Mouse (Mus musculus): ENCODE measurements around the gene Ccer2.
A peak's percentile ranks its signal among the peaks of the same experiment; 100 is the strongest.

Gene Ccer2

GRCm38 (mm10) chr7:28788307-28789195, 32.6 kb downstream of the Ccer2 start, which contains the start of gene Rinl:
TSS of gene Rinl (plus strand) at chr7:28788969.
- peak in 1 of 2 experiments; percentile 35 for DNase-seq (ENCODE audit: inconsistent age in 2 of 2, low spot score in 1 of 2)

DNA sequence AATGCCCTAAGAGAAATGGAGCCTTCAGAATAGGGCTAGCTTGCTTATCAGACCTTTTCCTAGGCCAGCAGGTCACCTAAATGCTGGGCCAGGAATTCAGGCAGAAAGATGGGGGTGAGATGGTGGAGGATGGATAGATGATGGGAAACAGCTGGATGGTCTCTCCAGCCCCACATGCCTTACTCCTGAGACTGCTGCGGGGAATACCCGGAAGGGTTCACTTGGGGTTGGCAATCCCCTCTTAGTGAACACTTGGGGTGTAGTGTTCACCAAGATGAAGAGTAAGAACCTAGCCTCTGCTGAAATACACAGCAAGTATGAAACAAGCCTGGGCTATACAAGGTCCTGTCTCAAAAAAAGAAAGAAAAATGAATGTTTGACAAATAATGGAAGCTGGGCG, 33.3 kb downstream of the Ccer2 start:
- no peak for DNase-seq (ENCODE audit: inconsistent age in 2 of 2, low spot score in 1 of 2)

DNA sequence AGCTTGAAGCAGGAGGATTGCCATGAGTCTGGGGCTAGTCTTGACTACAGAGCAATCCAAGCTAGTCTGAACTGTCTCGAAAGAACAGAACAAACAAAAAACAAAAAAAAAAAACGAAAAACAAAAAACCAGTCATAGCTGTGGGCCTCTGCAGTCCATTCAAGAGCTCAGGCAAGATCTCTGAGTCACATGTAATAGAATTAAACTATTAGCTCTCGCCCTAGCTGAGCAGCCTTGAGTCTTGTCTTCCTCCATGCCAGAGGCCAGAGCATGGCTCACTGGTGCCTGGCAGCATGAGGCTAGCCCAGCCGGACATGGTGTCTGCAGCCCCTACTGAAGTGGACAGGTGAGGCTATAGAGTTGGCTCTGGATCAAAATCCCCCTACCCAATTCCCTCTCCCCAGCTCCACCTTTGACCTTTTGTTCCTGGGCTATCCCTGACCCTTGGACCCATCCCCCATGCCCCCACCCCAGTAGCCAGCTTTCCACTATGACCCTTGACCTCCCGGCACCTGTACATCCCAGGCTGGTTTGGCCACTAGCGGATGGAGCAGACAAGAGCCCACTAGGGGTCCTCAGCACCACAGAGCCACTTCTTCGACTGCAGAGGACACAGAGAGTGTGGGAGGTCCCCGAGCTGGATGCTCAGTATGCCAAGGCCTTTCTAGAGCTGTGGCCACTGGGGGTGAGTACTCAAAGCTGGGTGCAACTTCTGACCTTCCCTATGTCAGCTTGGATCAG, 34.3 kb downstream of the Ccer2 start:
- DNase-seq (ENCODE audit: inconsistent age in 2 of 2, low spot score in 1 of 2): peak in 1 of 2 experiments; percentile 59

DNA sequence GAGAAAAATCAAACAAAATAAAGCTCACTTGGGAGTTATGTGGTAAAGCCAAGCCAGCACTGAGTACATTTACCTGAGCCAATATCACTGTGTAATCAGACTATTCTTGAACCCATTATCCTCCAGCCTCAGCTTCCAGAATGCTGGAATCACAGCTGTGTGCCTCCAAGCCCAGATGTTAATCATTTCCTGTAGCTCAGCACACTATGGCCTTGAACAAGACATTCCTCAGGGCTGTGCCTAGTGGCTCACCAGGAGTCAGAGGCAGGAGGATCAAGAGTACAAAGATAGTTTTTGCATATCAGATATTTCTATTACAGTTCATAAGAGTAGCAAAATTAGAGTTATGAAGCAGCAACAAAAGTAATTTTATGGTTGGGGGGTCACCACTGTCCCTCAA, 35.7 kb downstream of the Ccer2 start:
- DNase-seq (ENCODE audit: inconsistent age in 2 of 2, low spot score in 1 of 2): peak in 1 of 2 experiments; percentile 51

GRCm38 (mm10) chr7:28792391-28793185, 36.6 kb downstream of the Ccer2 start:
- peak in 1 of 2 experiments; percentile 39 for DNase-seq (ENCODE audit: inconsistent age in 2 of 2, low spot score in 1 of 2)

- DNase-seq (ENCODE audit: inconsistent age in 2 of 2, low spot score in 1 of 2): peak in 1 of 2 experiments; percentile 67
These were observed 37.9 kb downstream of the Ccer2 start for GRCm38 (mm10) chr7:28793834-28794233.

- DNase-seq (ENCODE audit: inconsistent age in 2 of 2, low spot score in 1 of 2): no peak
These were observed 38.5 kb downstream of the Ccer2 start for GRCm38 (mm10) chr7:28794496-28794895.

DNA sequence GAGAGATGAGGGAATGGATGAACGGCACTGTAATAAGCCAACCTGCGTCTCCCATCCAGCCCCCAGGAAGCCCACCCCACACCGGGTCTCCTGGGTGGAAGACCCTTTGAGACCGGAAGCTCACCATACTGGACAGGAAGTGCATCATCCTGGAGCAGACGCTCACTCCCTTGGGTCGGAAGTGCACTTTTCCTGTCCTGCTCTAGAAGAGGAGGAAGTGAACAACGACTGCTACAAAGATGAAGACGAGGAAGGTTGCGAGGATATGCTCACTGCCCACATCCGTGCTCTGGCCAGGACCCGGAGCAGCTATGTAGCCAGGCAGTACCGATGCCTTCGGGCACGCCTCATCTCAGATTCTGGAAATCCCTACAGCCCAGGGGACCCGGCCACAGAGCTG, 39.9 kb downstream of the Ccer2 start:
- DNase-seq (ENCODE audit: inconsistent age in 2 of 2, low spot score in 1 of 2): peak in 1 of 2 experiments; percentile 61

GRCm38 (mm10) chr7:28796562-28796975, 40.6 kb downstream of the Ccer2 start:
- DNase-seq (ENCODE audit: inconsistent age in 2 of 2, low spot score in 1 of 2): peak; percentile 91 to 95

DNA sequence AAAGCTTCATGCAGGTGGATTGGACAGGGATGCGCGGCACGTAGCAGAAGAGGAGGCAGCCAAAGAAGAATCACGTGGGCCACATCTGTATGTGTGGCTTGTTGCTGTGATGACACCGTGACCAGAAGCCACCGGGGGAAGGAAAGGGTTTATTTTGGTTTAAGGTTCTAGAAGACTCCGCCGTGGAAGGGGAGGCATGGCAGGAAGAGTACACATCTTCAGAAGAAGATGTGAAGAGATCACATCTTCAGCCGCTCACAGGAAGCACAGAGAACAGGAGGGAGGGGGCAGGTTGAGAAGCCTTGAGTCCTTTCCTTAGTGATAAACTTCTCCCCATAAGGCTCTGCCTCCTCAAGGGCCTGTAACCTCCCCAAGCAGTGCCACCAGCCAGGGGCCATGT, 44.0 kb downstream of the Ccer2 start:
- no peak for DNase-seq (ENCODE audit: inconsistent age in 2 of 2, low spot score in 1 of 2)

DNA sequence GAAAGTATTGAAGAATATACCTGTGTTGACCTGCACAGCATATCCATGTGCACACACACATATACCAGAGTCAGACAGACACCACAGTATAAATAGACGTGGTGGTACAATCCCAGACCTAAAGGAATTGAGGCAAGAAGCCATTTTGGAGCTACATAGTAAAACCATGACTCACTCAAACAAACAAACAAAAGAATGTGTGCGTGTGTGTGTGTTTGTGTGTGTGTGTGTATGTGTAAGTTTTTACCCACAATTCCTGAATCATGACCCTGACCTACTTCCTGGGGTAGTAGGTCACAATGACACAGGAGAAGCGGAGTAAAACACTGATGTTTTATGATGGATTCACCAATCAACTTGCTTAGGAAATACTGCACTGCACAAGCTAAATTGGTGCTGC, 45.5 kb downstream of the Ccer2 start:
- no peak for DNase-seq (ENCODE audit: inconsistent age in 2 of 2, low spot score in 1 of 2)

- DNase-seq (ENCODE audit: inconsistent age in 2 of 2, low spot score in 1 of 2): peak in 1 of 2 experiments; percentile 61
These were observed 46.1 kb downstream of the Ccer2 start for GRCm38 (mm10) chr7:28801901-28802670.

- peak in 1 of 2 experiments; percentile 47 for DNase-seq (ENCODE audit: inconsistent age in 2 of 2, low spot score in 1 of 2)
These were observed 47.0 kb downstream of the Ccer2 start for GRCm38 (mm10) chr7:28802846-28803588.

DNA sequence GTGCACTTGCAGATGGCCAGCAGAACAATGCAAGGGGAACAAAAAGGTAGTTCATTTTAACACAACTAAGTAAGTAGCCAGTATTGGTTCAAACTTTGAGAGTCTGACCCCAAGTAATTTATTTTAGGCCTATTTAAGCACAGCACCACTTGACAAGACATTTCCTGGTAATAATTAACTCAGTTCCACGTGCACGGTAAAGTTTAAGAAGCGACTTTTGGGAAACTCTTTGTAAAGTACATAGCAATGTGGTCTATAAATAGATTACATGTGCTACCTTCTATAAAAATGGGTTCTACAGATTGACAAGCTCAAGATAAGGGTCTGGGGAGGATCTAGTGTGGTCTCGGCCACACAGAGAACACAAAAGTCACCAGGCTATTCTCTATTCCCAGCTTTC, 47.8 kb downstream of the Ccer2 start:
- no peak for DNase-seq (ENCODE audit: inconsistent age in 2 of 2, low spot score in 1 of 2)

DNA sequence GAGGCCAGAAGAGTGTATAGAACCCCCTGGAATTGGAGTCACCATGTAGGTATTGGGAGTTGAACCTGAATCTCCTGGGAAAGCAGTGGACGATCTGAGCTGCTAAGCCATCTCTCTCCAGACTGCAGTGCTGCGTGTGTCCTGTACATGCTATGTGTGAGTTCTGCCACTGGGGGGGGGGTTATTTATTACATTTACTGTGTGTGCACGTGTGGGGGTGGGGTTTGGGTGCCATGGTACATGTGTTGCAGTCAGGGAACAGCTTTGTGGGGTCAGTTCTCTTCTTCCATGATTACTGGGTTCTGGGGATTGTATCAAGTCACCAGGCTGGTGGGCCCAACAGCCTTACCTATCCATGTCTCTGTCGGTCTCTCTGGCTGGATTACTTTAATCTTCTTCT, 50.9 kb downstream of the Ccer2 start:
- DNase-seq (ENCODE audit: inconsistent age in 2 of 2, low spot score in 1 of 2): peak; percentile 18 to 55

DNA sequence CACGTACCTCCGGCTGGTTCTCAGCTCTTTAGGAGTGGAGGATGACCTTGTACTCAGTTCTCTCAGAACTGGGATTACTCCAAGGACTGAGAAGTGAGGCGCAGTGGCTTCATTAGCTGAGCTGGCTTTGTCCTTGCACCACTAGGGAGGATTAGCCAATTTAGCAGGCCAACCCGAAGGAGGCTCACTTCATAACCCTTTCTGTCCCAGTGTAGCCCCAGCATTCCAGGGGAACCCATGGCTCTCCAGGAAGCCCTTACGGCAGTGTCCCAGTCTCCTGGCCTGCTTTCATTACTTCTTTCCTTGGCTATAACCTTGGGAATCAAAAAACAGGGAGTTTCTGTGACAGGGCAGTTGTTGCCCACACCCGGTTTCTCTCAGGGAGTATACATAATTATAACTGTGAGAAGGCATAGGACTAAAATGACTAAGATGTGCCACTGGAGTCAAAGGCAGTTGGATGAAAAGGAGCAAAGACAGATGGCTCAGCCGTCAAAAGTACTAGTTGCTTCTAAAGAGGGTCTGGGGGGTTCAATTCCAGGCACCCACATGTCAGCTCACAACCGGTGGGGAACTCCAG, 51.8 kb downstream of the Ccer2 start:
- peak; percentile 76 to 95 for DNase-seq (ENCODE audit: inconsistent age in 2 of 2, low spot score in 1 of 2)

- DNase-seq (ENCODE audit: inconsistent age in 2 of 2, low spot score in 1 of 2): peak; percentile 56 to 93
These were observed 52.4 kb downstream of the Ccer2 start, which contains the start of gene Hnrnpl for GRCm38 (mm10) chr7:28808221-28808941. TSS of gene Hnrnpl (plus strand) at chr7:28808541.
